Mouse (Mus musculus) CD4-positive helper T cell, adult 2 months (primary cell): ENCODE results near the gene Rln3.
A peak's percentile ranks its signal among the peaks of the same experiment; 100 is the strongest.

ENCODE experiments used
- DNase-seq: peaks from one replicate; pipeline ENCODE4 v3.0.0-alpha.2; 2012; ENCODE audit warnings: low read depth, missing footprints, low spot score

The Rln3 gene

GRCm38 (mm10) chr8:83996567-83997505 lies 48.0 kb downstream of the Rln3 start:
- DNase-seq = peak; percentile 87

GRCm38 (mm10) chr8:83995973-83996372 lies 48.8 kb downstream of the Rln3 start:
- DNase-seq = no peak

GRCm38 (mm10) chr8:83994030-83994429 lies 50.8 kb downstream of the Rln3 start:
- no peak for DNase-seq
